Mouse (Mus musculus) frontal cortex, adult 2 months (tissue): Measurements from ENCODE around the gene Vsnl1. TPM values are rescaled to one million over a fixed set of nuclear protein-coding genes. Genes with fewer than 3 reads are reported as not detected.
A peak's percentile ranks its signal among the peaks of the same experiment; 100 is the strongest.

Source experiments
- DNase-seq, 2 experiments: peaks; one replicate each; pipeline ENCODE4 v3.0.0; 2022; ENCODE audit warnings: low spot score in 1 of 2; ENCODE audit errors: extremely low spot score in 1 of 2
- polyA plus RNA-seq: library from polyadenylated mRNA; depleted of rRNA; stranded (reverse); fragments of >200 nt; gene quantifications from 2 replicates; pipeline ENCODE4 v1.2.3, GENCODE M21; 2012; rRNA removed

Gene Vsnl1
- 358 and 366 TPM in 2 replicates for polyA plus RNA-seq

DNA sequence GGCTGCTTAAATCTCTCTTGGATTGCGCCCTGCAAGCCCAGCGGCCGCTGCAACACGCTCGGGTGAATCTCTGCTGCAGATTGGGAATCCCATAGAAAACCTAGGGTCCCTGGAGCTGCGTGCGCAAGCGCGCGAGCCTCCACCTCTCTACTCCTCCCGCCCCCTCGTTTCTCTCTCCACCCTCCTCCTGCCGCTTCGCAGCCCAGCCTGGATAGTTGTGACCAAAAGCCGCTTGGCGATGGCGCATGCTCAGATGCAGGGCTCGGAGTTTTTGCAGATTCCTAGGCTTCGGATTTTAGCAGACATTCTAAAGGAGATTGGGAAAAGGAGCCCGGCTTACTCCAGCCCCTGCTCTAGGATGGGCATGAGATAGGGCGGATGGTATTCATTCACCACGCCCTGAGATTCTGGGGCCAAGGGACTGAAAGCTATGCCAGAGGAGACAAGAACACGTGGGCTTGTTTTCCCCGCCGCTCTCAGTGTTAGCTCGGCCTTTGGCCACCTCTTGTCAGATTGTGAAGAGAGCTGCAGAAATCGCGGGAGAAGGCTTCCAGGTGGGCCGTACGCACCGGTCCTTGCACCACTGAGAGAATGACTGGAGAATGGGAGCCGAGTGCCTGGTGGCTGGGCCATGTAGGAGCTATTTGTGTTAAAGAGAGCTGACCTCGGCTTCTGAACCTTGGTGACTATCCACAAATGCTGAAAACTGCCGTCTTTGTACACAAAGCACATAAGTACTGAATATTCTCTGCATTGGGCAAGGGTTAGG is at the start of gene Vsnl1:
Vsnl1 (minus strand) TSS at position 117 of the 769 bp plus-strand sequence.
- DNase-seq = peak; percentile 91 to 94

DNA sequence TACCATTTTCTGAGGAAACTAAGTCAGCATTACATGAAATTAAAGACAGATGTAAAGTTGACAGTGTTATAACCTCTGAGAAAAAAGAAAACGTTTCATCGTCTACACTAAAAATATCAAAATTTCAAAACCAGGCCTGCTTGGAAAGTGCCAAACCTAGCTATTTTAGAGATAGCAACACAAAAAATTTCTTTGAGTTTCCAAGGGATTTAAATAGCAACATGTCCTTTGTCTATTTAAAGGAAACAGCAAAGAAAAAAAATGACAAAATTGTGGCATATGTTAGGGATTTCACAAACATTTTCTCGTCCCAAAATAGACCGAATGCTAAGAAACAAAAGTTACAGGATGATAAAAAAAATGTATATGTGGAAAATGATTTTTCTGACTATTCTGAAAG is 20.2 kb upstream of the Vsnl1 start:
- DNase-seq = peak; percentile 6 to 39

DNA sequence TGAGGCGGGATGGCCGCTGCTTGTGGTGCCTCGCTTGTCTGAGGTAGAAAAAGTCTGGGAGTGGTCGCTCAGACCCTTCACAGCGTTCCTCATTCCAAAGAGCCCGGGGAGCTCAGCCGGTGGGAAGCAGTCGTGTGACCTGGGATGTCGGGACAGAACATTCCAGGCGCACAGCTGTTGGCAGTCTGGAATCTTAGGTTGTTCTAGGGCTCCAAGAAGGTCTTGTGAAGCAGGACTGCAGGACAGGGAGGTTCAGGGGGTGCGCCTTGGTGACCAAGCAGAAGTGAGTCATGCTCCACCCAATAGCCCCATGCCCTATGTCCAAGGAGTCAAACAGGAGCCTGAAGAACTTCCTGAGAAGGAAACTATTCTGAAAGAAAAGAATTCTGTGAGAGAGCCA is 19.8 kb upstream of the Vsnl1 start:
- peak in 1 of 2 experiments; percentile 9 for DNase-seq

DNA sequence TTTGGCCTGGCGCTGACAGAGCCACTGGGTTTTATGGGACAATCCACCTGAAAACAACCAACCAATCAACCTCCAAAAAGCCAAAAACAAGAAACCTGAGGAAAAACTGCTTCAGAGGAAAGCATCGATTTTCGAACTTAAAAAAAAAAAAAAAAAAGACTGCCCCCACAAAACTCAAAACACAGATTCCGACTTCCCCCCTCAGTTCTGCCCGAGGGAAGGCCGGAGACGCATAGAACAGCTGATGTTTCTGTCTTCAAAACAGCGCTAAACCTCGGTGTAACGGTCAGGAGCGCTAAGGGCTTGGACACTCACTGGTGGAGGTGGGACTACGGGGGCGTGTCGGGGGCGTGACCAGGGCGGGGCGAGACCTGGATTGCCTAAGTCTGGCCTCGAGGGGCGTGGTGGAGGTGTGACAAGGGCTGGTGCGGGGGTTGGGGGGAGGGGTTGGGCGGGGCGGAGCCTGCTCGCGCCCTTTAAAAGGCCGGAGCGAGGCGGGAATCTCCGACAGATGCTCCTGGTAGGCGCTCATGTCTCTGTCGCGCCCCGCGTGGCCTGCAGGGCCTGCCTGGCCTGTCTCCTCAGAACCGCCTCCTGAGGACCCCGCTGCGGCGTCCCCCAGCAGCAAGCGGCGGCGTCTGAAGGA is 19.3 kb upstream of the Vsnl1 start, which contains the start of gene Rad51ap2:
Rad51ap2 (plus strand) TSS at position 531 of the 646 bp plus-strand sequence.
- DNase-seq = peak in 1 of 2 experiments; percentile 86

DNA sequence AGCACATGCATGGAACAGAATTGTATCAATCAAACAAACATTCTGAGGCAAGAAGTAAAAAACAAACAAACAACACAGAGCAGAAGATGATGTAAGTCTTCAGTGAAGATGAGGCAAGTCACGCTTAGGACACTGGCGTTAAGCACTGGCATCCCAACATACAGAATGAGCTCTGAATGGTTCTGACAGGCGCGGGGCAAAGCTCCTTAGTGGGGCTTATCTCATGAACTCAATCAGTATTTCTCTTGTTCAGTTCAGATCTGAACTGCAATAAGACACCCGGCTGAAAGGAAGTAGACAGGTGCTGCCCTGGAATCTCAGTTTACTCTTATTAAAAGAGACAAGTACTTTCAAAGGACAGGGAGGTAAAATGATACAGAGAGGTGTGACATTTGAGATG is 17.7 kb upstream of the Vsnl1 start:
- no peak for DNase-seq

DNA sequence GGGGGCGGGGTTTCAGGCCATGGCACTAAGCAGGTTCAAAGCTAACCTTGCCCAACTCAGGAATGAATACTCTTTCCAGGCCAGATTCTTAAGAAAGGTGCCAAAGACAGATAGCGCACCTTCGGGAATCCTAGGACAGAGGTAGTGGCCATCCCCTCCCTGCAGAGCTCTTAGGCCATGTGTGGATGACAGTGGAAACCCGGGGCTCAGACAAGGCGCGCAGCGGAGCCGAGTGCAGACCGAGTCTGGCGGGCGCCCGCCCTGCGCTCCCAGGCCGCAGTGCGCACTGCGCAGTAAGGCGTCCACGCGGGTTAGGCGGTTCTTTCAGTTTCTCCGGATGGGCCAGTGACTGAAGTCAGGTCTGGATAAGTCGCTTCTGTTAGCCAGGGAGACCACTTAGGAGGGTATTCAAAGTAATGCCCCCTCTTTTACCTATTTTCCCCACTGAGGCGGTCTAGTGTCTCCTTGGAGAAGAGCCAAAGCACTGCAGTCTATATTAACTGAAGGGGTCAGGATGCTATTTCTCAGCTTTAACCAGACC is 1.6 kb upstream of the Vsnl1 start:
- no peak for DNase-seq

DNA sequence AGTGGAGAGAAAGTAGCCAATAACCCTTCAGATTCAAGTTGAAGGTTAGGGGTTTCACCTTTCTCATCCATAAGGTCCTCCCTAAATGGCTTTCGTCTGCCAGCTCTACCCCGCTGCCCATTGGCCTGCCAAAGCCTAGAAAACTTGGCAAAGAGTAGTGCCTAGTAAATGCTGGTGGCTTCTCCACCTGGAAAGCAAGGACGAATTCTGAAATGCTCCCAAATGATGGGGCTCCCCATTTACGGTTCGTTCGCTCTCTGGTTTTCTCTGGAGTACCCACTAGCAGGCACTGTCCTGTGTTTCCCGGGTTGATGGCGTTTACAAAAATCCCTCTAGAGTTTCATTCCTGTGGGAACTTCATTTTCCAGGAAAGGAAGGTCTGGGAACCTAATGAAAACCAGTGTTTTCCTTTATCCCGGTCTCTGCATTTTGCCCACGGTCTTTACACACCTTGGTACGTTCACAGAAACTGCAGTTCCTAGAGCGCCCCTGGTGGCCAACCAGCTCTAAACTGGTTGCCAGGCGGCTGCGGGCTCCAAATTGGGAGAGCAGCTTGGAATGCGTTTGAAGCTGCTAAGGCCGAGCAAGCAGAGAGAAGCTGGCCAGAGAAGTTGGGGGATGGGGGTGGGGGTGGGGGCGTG is 973 bp upstream of the Vsnl1 start:
- peak in 1 of 2 experiments; percentile 91 for DNase-seq

DNA sequence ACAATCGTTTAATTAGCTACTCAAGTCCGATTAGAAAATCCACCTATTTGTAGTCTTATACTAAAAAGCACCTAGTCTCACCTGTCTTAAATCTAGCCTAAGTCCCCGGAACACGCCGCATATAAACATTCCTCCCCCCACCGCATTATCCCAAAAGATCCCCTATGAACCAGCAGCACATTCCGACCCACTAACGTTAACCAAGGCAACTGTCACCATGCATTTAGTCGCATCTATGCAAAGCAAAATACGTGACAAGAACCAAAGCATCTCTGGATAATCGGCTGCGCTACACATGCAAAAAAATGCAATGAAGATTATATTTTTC is 426 bp downstream of the Vsnl1 start:
- DNase-seq = peak in 1 of 2 experiments; percentile 31

DNA sequence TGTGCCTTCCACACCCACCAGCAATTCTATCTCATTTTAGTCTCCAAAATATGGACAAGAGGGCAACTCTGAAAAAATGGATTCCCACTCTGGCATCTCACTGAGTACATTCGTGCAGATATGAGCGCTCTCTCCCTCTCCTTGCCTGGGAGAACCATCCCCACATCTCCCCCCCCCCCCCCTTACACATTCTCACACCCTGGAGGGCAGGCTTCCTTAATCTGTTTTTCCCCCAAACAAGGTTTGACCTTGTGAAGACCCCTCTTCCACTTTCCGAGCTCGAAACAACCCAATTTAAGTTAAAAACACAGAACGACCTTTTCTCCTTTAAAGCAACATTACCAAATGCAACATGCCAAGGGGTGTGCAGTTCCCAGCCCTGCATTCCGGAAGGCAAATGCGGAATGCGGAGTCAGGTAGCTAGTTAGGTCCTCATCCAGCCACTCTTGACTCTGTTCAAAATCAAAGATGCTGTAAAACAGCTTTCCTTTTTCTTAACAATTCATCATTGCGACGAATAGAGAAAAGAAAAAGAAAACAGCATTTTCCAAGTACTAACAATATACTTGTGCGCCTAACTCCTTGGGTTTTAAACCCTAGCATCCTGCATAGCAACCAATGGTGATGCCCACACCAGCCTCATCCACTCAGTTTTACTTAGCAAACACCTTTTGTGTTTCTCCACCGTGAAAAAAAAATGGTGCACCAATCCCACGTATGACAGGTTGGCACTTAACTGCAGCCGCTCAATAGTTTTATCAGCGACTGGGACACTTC is 979 bp downstream of the Vsnl1 start:
- DNase-seq = peak in 1 of 2 experiments; percentile 46

DNA sequence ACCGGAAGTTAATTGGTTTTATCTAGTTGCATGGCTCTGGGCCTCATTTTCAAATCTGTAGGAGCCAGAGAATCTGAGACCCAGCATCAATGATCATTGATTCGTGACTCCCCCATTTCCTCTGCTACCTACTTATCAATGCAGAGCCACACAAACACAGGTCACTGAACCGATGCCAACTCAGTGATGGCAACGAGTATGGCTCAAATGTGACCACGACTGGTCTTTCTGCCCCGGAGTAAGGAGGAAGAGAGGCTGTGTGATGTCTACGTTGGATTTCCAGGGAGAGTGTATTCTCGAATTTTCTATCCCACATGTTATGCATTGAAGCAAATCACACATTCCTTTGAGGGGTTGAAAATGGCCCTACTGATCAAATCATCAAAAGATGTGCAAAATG is 2.0 kb downstream of the Vsnl1 start:
- peak in 1 of 2 experiments; percentile 17 for DNase-seq

DNA sequence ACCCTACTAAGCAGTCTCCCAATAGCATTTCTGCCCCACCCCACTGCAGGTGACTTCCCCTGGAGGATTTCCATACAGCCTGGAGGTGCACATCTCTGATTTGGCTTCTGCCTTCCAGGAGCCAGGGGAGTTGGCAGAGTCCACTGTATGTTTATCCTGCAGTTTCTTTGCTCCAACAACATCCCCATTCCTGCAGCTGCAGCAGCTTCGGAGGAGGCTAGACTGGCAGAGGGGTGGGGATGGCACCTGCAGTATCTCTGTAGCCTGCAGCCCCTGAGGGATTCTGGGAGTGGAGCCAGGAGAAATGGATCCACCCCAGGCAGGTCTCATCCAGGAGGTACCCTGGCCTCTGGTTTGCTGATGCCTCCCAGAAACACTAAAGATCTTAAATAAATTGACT is 2.7 kb downstream of the Vsnl1 start:
- peak in 1 of 2 experiments; percentile 28 for DNase-seq

DNA sequence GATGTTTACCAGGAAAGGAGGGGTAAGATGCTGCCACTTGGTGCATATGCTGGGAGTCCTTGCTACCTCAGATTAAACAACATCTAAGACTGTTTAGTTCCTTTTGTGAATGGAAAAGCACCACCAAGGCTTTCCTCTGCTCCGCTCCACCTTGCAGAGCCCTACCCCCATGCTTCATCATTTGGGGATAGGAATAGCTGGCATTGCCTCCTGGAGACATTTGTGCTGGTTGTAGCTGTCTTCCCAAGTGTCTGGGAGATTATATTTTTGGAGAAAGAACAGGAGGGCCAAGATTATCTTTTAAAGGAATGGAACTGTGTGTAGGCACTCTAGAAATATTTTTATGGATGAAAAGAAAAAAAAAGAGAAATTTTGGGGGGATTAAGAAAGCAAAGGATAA is 3.3 kb downstream of the Vsnl1 start:
- DNase-seq = peak in 1 of 2 experiments; percentile 51

DNA sequence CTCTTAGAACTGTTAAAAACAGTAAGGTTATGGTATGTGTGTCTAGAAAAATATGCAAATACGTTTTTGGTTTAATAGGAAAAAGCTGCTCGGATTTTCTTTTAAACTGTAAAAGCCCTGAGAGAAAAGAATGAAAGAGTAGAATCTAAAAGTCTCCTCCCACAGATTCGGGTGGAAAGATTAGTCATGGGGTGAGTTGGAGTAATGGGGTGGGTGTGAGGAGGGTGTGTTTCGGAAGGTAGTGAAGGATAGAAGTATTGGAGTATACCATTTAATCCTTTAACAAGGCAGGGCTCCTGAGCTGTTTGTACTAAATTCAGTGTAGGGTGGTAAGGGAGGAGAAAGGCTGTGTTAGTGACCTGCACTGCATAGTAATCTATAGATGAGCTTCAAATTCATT is 9.0 kb downstream of the Vsnl1 start:
- peak in 1 of 2 experiments; percentile 64 for DNase-seq

DNA sequence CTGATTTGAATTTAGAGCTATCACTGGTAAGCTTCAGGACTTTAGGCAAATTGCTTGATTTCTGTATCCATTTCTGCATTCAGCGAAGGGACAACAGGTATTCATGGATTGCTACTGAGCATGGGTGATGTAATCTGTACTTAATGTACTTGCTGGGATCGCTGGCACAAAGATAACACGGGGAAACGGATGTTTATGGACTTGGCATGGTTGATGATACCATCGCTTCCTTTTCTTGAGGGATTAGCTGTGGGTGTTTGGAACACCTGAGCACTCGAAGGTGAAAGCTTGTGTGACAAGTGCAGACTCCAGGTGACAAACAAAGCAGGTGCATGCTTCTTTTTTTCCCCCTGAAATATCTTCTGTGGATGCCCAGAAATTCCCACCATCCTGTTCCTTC is 18.3 kb downstream of the Vsnl1 start:
- no peak for DNase-seq

DNA sequence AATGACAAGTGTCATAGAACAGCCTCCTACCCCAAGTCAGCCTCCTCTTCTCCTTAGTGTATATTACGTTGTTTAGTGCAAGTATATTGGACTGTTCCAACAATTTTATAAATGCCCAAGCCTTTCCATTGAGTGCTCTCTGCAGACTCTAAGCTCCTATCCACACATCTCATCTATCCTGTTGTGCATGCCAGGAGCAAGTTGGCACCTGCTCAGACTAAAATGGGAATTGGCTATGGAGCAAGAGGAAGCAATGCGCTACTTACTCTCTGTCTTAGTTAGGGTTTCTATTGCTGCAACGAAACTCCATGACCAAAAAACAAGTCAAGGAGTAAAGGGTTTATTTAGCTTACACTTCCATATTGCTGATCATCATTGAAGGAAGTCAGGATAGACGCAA is 28.7 kb downstream of the Vsnl1 start:
- peak in 1 of 2 experiments; percentile 34 for DNase-seq

DNA sequence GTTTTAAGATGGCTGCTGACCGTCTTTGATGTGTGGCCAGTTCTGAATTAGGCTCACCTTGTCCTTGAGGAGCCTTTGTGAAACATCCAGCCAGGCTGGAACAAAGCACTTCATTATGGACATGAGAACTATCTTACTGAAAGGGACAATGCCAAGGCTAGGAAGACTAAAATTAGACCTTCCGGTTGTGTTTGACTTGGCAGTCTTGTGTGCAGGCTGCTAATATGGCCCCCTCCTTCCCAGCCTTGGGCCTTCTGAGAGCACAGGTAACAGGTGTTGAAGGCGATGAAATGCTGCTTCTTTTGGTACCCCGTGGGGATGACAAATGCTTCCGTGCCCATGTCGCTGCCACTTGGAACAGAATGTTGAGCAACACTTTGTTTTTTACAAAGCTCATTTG is 37.6 kb downstream of the Vsnl1 start:
- DNase-seq = no peak

DNA sequence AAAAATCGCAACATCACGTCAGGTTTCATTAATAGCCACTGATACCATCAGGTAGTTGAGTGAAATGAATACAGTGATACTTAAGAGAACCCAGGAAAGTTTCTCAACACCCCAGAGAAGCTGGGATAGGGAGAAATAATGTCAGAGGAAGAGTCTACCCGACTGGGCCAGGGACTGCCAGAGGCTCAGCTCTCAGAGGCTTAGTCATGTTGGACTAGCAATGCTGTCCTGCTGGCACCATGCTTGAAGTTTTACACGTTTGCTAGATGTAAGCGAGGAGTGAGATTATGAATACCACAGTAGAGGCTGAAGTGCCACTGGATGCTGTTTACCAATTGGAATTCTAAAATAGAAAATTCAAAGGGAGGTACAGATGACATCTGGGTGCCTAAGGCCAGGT is 39.4 kb downstream of the Vsnl1 start:
- no peak for DNase-seq

DNA sequence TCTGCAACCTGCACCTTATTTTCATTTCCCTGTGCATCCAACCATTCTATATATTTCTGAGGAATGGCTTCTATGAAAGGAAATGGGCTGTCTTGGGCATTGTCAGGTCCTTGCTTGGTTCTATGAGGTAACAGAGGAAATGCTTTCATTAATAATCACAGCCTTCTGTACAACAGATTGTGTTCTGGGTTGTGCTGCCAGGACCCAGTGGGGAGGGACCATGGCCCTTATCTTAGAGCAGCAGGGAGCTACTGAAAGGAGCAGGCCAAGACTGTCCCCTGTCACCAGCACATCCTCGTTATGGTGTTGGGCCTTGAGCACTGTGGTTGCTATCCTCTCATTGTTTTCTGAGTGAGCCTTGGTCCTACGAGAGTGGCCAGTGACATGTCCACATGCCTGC is 40.9 kb downstream of the Vsnl1 start:
- DNase-seq = no peak

DNA sequence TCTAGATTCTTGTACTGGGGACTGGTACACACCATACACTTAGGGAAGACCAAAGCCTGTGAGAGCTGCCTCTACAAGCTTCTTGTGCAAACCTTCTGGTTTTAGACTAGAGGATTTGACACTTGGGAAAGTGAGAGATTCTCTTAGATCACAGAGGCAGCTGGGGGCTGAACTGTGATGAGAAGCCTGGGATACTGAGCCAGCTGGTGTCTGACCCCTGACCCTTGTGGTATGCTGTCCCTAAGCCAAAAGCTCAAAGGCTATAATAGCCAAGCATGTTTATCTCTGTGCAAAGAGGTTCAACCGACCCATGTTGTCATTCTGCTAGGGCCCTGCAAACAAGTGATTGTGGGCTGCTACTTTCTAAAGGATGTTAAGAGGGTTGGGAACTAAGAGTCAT is 43.9 kb downstream of the Vsnl1 start:
- no peak for DNase-seq

DNA sequence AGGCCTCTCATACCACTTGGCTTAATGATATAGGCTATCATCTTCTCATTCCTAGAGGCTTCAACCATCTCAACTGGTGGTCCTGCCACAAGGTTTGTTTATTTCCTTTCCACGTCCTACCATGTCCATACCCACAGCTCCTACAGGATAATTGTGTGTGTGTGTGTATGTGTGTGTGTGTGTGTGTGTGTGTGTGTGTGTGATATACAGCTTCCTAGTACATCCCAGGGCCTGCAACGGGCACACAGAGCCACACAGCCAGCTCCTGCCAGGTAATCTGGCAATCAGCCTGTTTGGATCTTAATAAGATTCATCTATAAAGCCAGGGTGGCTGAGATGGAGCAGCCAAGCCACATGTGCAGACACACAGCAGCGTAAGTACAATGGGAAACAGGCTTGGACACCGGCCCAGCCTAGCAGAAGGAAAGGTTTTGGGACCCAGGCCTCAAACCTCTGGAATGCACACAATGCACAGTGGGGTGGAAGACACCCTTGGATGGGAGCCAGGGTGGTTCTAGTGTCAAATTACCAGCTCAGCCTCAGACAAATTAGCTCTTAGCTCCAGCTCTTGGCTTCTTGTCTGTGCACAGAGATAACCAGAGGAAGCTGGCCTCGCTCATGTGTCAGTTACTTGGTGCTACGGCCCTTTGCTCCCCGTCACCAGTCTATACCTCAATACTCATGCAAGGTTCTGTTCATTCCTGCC is 45.0 kb downstream of the Vsnl1 start:
- DNase-seq = no peak
